Mouse (Mus musculus): Measurements from ENCODE around the gene Pou1f1.

GRCm38 (mm10) chr16:65520211-65520610 is at the start of gene Pou1f1:
- TF ChIP-seq MAFK (IDR thresholded peaks at IDR 0.05; ENCODE audit: insufficient read depth, low read depth, low read length), result no peak
- no peak for TF ChIP-seq ZNF384 (IDR thresholded peaks at IDR 0.05; ENCODE audit: low read depth, low read length)
